Comparison of ENCODE assay signal across 20 mouse cellular contexts in genomic region chr3:46701649-46702048, GRCm38 (mm10).
DNase-seq lines count a peak whose midpoint lies in the region; ATAC-seq and TF ChIP-seq lines count a peak whose summit lies in the region.
"Had no signal": no experiment of that assay in that cellular context is flagged by ENCODE, and none has a peak within 500 bp of the region (broad histone marks: within the 10 kb centered on the region; RNA-seq: fewer than 3 reads in every experiment).

No protein-coding gene starts in this region.

- H3K27ac ChIP-seq in heart, embryonic 12.5 days (ENCODE audit: poor library complexity, severe bottlenecking): no peak overlapping the region
- no peak overlapping the region for H3K27ac ChIP-seq in midbrain, postnatal 0 days (ENCODE audit: low read depth, low read length)
- no peak overlapping the region for H3K27ac ChIP-seq in midbrain, embryonic 13.5 days
- H3K27ac ChIP-seq in heart, embryonic 16.5 days (ENCODE audit: low read length): no peak overlapping the region
- H3K27ac ChIP-seq in gastrocnemius, adult 2 months: no peak overlapping the region
- H3K27ac ChIP-seq: embryonic facial prominence, embryonic 13.5 days; forebrain, embryonic 15.5 days; kidney, embryonic 15.5 days; limb, embryonic 13.5 days had no signal

- ATAC-seq in heart, embryonic 12.5 days (ENCODE audit: insufficient number of reproducible peaks, low FRiP score): peak; percentile 63; the same call in 1 of the 2 replicates
- ATAC-seq in midbrain, postnatal 0 days (ENCODE audit: low FRiP score): no peak
- ATAC-seq in midbrain, embryonic 13.5 days: no peak
- ATAC-seq in heart, embryonic 16.5 days (replicated peaks; ENCODE audit: extremely low read depth, insufficient read depth, low FRiP score): peak; percentile 72; the same call in 1 of the 2 replicates
- ATAC-seq: CD4-positive, CD25-positive, alpha-beta regulatory T cell, adult 4 months; forebrain, embryonic 15.5 days; hindbrain, embryonic 16.5 days; intestine, embryonic 16.5 days; midbrain, embryonic 16.5 days had no signal

- 3% methylated on average over 1 of the region's 1 CpGs for WGBS in heart, embryonic 12.5 days
- 65% methylated on average over 1 of the region's 1 CpGs for WGBS in midbrain, postnatal 0 days
- WGBS in midbrain, embryonic 13.5 days: 59% methylated on average over 1 of the region's 1 CpGs
- WGBS in heart, embryonic 16.5 days: 13% methylated on average over 1 of the region's 1 CpGs

- no peak for TF ChIP-seq CTCF in midbrain, postnatal 0 days (IDR thresholded peaks at IDR 0.05)
- TF ChIP-seq CTCF in gastrocnemius, adult 2 months (IDR thresholded peaks at IDR 0.05): no peak

- H3K27me3 ChIP-seq in heart, embryonic 12.5 days (replicated peaks): no peaks in the 10 kb centered on the region
- H3K27me3 ChIP-seq in midbrain, postnatal 0 days (ENCODE audit: insufficient read depth, low read length): no peaks in the 10 kb centered on the region
- no peaks in the 10 kb centered on the region for H3K27me3 ChIP-seq in midbrain, embryonic 13.5 days
- H3K27me3 ChIP-seq in heart, embryonic 16.5 days (ENCODE audit: control insufficient read depth, insufficient read depth, low read length): no peaks in the 10 kb centered on the region
- H3K27me3 ChIP-seq: embryonic facial prominence, embryonic 13.5 days; forebrain, embryonic 15.5 days; kidney, embryonic 15.5 days; limb, embryonic 13.5 days had no signal

- DNase-seq in heart, adult 9 months (ENCODE audit: low spot score in 2 of 2): no peak
- DNase-seq in midbrain, postnatal 0 days (ENCODE audit: low spot score): peak; percentile 2
- DNase-seq in gastrocnemius, adult 2 months: no peak
- DNase-seq in kidney, postnatal 14 days: no peak
- DNase-seq: cerebellum, adult 2 months; gastrocnemius, postnatal 25 days; lung, postnatal 10 days; right cerebral cortex, postnatal 4 days; thymus, adult 2 months had no signal

- no peaks in the 10 kb centered on the region for H3K9me3 ChIP-seq in heart, embryonic 12.5 days (replicated peaks)
- H3K9me3 ChIP-seq in midbrain, postnatal 0 days (ENCODE audit: low read length): no peaks in the 10 kb centered on the region
- H3K9me3 ChIP-seq in midbrain, embryonic 13.5 days: no peaks in the 10 kb centered on the region
- H3K9me3 ChIP-seq in heart, embryonic 16.5 days (replicated peaks; ENCODE audit: control insufficient read depth, low read length): no peaks in the 10 kb centered on the region
- H3K9me3 ChIP-seq: embryonic facial prominence, embryonic 13.5 days; forebrain, embryonic 15.5 days; kidney, embryonic 15.5 days; limb, embryonic 13.5 days had no signal

- intact Hi-C loops in gastrocnemius, adult 2 months (cut with DNase I): no loop called here

- H3K9ac ChIP-seq in heart, embryonic 12.5 days: no peak overlapping the region
- H3K9ac ChIP-seq in midbrain, postnatal 0 days (replicated peaks; ENCODE audit: low read length, poor library complexity, severe bottlenecking): no peak overlapping the region
- no peak overlapping the region for H3K9ac ChIP-seq in midbrain, embryonic 13.5 days (replicated peaks)
- H3K9ac ChIP-seq in heart, embryonic 16.5 days (ENCODE audit: low read length): no peak overlapping the region
- H3K9ac ChIP-seq: embryonic facial prominence, embryonic 13.5 days; forebrain, embryonic 15.5 days; kidney, embryonic 15.5 days; limb, embryonic 13.5 days had no signal

- no peak overlapping the region for H3K4me3 ChIP-seq in heart, embryonic 12.5 days
- no peak overlapping the region for H3K4me3 ChIP-seq in midbrain, postnatal 0 days (ENCODE audit: low read depth, low read length)
- H3K4me3 ChIP-seq in midbrain, embryonic 13.5 days (replicated peaks): no peak overlapping the region
- no peak overlapping the region for H3K4me3 ChIP-seq in heart, embryonic 16.5 days (ENCODE audit: low read length)
- H3K4me3 ChIP-seq in gastrocnemius, adult 2 months: no peak overlapping the region
- H3K4me3 ChIP-seq: embryonic facial prominence, embryonic 13.5 days; forebrain, embryonic 15.5 days; kidney, embryonic 15.5 days; limb, embryonic 13.5 days had no signal

- no peaks in the 10 kb centered on the region for H3K36me3 ChIP-seq in heart, embryonic 12.5 days
- no peaks in the 10 kb centered on the region for H3K36me3 ChIP-seq in midbrain, postnatal 0 days (ENCODE audit: insufficient read depth, low read length)
- H3K36me3 ChIP-seq in midbrain, embryonic 13.5 days: no peaks in the 10 kb centered on the region
- H3K36me3 ChIP-seq in heart, embryonic 16.5 days (ENCODE audit: control insufficient read depth, insufficient read depth): no peaks in the 10 kb centered on the region
- H3K36me3 ChIP-seq: embryonic facial prominence, embryonic 13.5 days; forebrain, embryonic 15.5 days; kidney, embryonic 15.5 days; limb, embryonic 13.5 days had no signal

- no peaks in the 10 kb centered on the region for H3K4me1 ChIP-seq in heart, embryonic 12.5 days (replicated peaks)
- no peaks in the 10 kb centered on the region for H3K4me1 ChIP-seq in midbrain, postnatal 0 days (ENCODE audit: insufficient read depth, low read length)
- no peaks in the 10 kb centered on the region for H3K4me1 ChIP-seq in midbrain, embryonic 13.5 days (replicated peaks)
- peaks cover 3% of the 10 kb centered on the region; the same call in 1 of the 2 replicates for H3K4me1 ChIP-seq in heart, embryonic 16.5 days (ENCODE audit: control insufficient read depth, insufficient read depth, low read length)
- H3K4me1 ChIP-seq: embryonic facial prominence, embryonic 13.5 days; forebrain, embryonic 15.5 days; kidney, embryonic 15.5 days; limb, embryonic 13.5 days had no signal

- no peak overlapping the region for H3K4me2 ChIP-seq in heart, embryonic 12.5 days
- H3K4me2 ChIP-seq in midbrain, postnatal 0 days (ENCODE audit: low read depth, low read length, poor library complexity, severe bottlenecking): no peak overlapping the region
- no peak overlapping the region for H3K4me2 ChIP-seq in midbrain, embryonic 13.5 days (replicated peaks)
- H3K4me2 ChIP-seq in heart, embryonic 16.5 days (ENCODE audit: low read depth, low read length): no peak overlapping the region
- H3K4me2 ChIP-seq: embryonic facial prominence, embryonic 13.5 days; forebrain, embryonic 15.5 days; kidney, embryonic 15.5 days; limb, embryonic 13.5 days had no signal

Comparison
In these comparisons a context has a peak if more than half of its experiments do, and no peak if none do; other contexts are left out.
1. ATAC-seq: peak in heart, embryonic 12.5 days (single experiment) and heart, embryonic 16.5 days (single experiment); none in midbrain, postnatal 0 days (single experiment) and midbrain, embryonic 13.5 days (single experiment).